Mouse (Mus musculus): ENCODE data around the gene Tmem110. TPM values are rescaled to one million over a fixed set of nuclear protein-coding genes. Genes with fewer than 3 reads are reported as not detected.

The Tmem110 gene
- 21.7 TPM for polyA plus RNA-seq (2017; shearing (Covaris generic))

GRCm38 (mm10) chr14:30825476-30826131, at the start of gene Tmem110:
Tmem110 (plus strand) TSS chr14:30825590.

GRCm38 (mm10) chr14:30878958-30879571, 53.7 kb downstream of the Tmem110 start, which contains the start of gene Mustn1:
Mustn1 (plus strand) TSS chr14:30879200.

GRCm38 (mm10) chr14:30886204-30886603, 60.8 kb downstream of the Tmem110 start, which contains the start of gene Itih4:
Itih4 (plus strand) TSS chr14:30886476.

GRCm38 (mm10) chr14:30923375-30924105, 98.2 kb downstream of the Tmem110 start, which contains the start of gene Itih3:
Itih3 (minus strand) TSS chr14:30923760.

Other genes starting within 250 kb of the Tmem110 start
- 78.6 TPM for gene Prkcd, start 199.4 kb upstream of the Tmem110 start, polyA plus RNA-seq (2017; shearing (Covaris generic))
- gene Rft1, start 171.2 kb upstream of the Tmem110 start, polyA plus RNA-seq (2017; shearing (Covaris generic)): 6.7 TPM
- 23.8 TPM for gene Sfmbt1, start 110.7 kb upstream of the Tmem110 start, polyA plus RNA-seq (2017; shearing (Covaris generic))
- not detected for gene Mustn1, start 53.6 kb downstream of the Tmem110 start, polyA plus RNA-seq (2017; shearing (Covaris generic))
- not detected for gene Itih4, start 60.9 kb downstream of the Tmem110 start, polyA plus RNA-seq (2017; shearing (Covaris generic))
- not detected for gene Itih3, start 98.2 kb downstream of the Tmem110 start, polyA plus RNA-seq (2017; shearing (Covaris generic))
- not detected for gene Itih1, start 117.7 kb downstream of the Tmem110 start, polyA plus RNA-seq (2017; shearing (Covaris generic))
- 5.5 TPM for gene Nek4, start 125.8 kb downstream of the Tmem110 start, polyA plus RNA-seq (2017; shearing (Covaris generic))
- gene Glt8d1, start 175.8 kb downstream of the Tmem110 start, polyA plus RNA-seq (2017; shearing (Covaris generic)): 9.7 TPM
- gene Spcs1, start 176.1 kb downstream of the Tmem110 start, polyA plus RNA-seq (2017; shearing (Covaris generic)): 144 TPM
- gene Pbrm1, start 193.5 kb downstream of the Tmem110 start, polyA plus RNA-seq (2017; shearing (Covaris generic)): 135 TPM
- 140 TPM for gene Gnl3, start 193.6 kb downstream of the Tmem110 start, polyA plus RNA-seq (2017; shearing (Covaris generic))